Mouse (Mus musculus) liver, embryonic 11.5 days (tissue): ENCODE measurements around the gene Clic1. TPM values are rescaled to one million over a fixed set of nuclear protein-coding genes. Genes with fewer than 3 reads are reported as not detected.

Experiments
- ATAC-seq: fragments of 200-750 bp; cut with Nextera tagmentation; replicated peaks from 2 replicates; pipeline ENCODE4 v1.8.0; 2017; ENCODE audit warnings: moderate number of reproducible peaks, mild to moderate bottlenecking, moderate TSS enrichment, moderate library complexity; ENCODE audit not compliant: low FRiP score
- DNase-seq: peaks from one replicate; pipeline ENCODE4 v3.0.0-alpha.2; 2017; ENCODE audit warnings: low spot score
- H3K27ac ChIP-seq: fragments of 300-500 bp; sonication (generic); 2 replicates; pipeline ENCODE4 v1.5.1; 2014; ENCODE audit warnings: mild to moderate bottlenecking, low read depth, low read length, control low read depth
- H3K27me3 ChIP-seq: fragments of 300-500 bp; sonication (generic); replicated peaks from 2 replicates; pipeline ENCODE4 v1.6.1; 2014; ENCODE audit warnings: low read length, mixed read lengths; ENCODE audit not compliant: control insufficient read depth, insufficient read depth
- H3K36me3 ChIP-seq: fragments of 300-500 bp; sonication (generic); 2 replicates; pipeline ENCODE4 v1.6.1; 2014; ENCODE audit warnings: mild to moderate bottlenecking, low read length, moderate library complexity, mixed read lengths; ENCODE audit not compliant: control insufficient read depth, insufficient read depth
- H3K4me1 ChIP-seq: fragments of 300-500 bp; sonication (generic); replicated peaks from 2 replicates; pipeline ENCODE4 v1.6.1; 2014; ENCODE audit warnings: low read length, mixed read lengths; ENCODE audit not compliant: control insufficient read depth, insufficient read depth
- H3K4me2 ChIP-seq: fragments of 300-500 bp; sonication (generic); 2 replicates; pipeline ENCODE4 v1.6.1; 2014; ENCODE audit warnings: mild to moderate bottlenecking, control low read depth, moderate library complexity
- H3K4me3 ChIP-seq: fragments of 300-500 bp; sonication (generic); 2 replicates; pipeline ENCODE4 v1.5.1; 2014; ENCODE audit warnings: low read depth, low read length, control low read depth
- H3K9ac ChIP-seq: fragments of 300-500 bp; sonication (generic); 2 replicates; pipeline ENCODE4 v1.6.1; 2014; ENCODE audit warnings: low read depth, low read length, control low read depth
- H3K9me3 ChIP-seq: fragments of 300-500 bp; sonication (generic); 2 replicates; pipeline ENCODE4 v1.6.1; 2016; ENCODE audit warnings: low read length, inconsistent platforms, mixed read lengths; ENCODE audit not compliant: control insufficient read depth
- WGBS: fragments of 180-500 bp; shearing (Covaris S2); extraction: QIAGEN DNeasy Blood & Tissue Kit; methylation state at CpG from one replicate; pipeline ENCODE4 v1.1.7; 2014; 5-methylcytosine and 5-hydroxymethylcytosine counted together
- polyA plus RNA-seq: library from polyadenylated mRNA; unstranded; fragments of >200 nt; fragmentation: Nextera tagmentation; extraction: Ambion mirVana; gene quantifications from 2 replicates; pipeline ENCODE4 v1.2.1, GENCODE M21; 2014

The Clic1 gene
- 118 and 134 TPM in 2 replicates for polyA plus RNA-seq

DNA sequence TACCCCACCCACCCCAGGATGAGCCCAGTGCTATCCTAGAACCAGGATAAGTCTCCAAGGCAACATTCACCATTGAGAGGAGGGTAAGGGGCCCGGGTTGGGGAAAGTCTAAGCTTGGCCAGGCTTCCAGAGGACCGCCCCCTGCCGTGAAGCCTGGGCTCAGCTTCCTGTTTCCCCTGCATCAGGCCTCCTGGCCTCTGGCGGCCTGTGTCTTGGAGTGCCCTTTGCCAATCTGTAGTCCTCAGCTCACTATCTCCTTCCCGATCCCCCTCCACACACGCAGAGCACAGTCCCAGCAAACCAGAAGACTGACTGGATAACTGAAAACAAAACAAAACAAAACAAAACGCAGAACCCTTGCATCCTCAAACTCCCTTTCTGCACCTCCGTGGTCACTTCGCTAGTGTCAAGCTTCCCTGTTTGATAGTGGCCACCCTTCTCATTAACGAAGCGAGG, at the start of gene Clic1:
TSS of gene Clic1 (plus strand) at position 406 of the 456 bp plus-strand sequence.
- H3K36me3 ChIP-seq: peaks cover 19% of the 10 kb centered on the region
- peaks cover 55% of the 10 kb centered on the region for H3K4me1 ChIP-seq
- peak within 1 kb of the TSS; percentile 81 for H3K4me3 ChIP-seq
- ATAC-seq (peak; percentile 1; the same call in 1 of the 2 replicates), DNase-seq (peak; percentile 81)
- peak within 1 kb of the TSS; percentile 99 for H3K4me2 ChIP-seq
- H3K27me3 ChIP-seq: no peaks in the 10 kb centered on the region
- no peaks in the 10 kb centered on the region for H3K9me3 ChIP-seq
- H3K9ac ChIP-seq: peak within 1 kb of the TSS; percentile 86
- 3% methylated on average over 11 of the region's 11 CpGs for WGBS
- peak within 1 kb of the TSS; percentile 87 for H3K27ac ChIP-seq

DNA sequence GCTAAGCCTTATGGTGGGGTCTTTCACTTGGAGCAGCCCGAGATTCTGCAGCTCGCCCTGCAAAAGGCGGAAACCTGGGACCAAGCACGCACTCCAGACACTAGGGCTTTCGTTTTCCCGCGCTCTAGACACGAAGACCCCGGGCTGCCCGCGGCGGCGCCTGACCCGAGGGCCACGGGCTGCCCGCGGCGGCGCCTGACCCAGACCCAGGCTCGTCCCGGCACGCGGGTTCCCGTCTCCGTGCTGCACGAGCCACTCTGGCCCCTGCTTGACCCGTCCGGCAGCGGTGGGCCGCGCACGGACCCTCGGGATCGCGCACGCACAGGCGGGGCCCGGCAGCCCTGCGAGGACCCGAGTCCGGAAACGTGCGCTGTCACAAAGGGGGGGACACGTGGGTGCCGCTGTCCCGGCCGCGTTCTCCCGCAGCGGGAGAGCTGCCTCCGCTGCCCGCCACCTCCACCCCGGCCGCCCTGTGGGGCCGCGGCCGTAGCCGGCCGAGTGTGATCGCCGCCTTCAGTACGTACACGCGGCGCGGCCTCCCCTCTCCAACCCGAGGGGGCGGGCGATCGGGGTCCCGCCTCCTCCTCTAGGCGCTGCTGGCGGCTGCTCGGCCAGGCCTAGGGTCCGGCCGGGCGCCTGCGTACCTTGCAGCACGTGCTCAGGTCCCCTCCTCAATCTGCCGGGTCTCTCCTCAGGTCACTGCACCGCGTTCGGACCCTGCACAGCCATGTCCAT, 48.9 kb upstream of the Clic1 start, which contains the start of gene Vars:
TSS of gene Vars (plus strand) at position 271 of the 735 bp plus-strand sequence.
- Histone ChIP-seq H3K36me3 (peaks cover 48% of the 10 kb centered on the region), H3K4me2 (peak within 1 kb of the TSS; percentile 98), H3K4me1 (peaks cover 54% of the 10 kb centered on the region), H3K9me3 (no peaks in the 10 kb centered on the region), H3K27ac (peak within 1 kb of the TSS; percentile 99), H3K9ac (peak within 1 kb of the TSS; percentile 99), H3K4me3 (peak within 1 kb of the TSS; percentile 98), H3K27me3 (no peaks in the 10 kb centered on the region)
- ATAC-seq: peak; percentile 84
- peak; percentile 97 for DNase-seq
- under 1% methylated on average over 79 of the region's 83 CpGs for WGBS

DNA sequence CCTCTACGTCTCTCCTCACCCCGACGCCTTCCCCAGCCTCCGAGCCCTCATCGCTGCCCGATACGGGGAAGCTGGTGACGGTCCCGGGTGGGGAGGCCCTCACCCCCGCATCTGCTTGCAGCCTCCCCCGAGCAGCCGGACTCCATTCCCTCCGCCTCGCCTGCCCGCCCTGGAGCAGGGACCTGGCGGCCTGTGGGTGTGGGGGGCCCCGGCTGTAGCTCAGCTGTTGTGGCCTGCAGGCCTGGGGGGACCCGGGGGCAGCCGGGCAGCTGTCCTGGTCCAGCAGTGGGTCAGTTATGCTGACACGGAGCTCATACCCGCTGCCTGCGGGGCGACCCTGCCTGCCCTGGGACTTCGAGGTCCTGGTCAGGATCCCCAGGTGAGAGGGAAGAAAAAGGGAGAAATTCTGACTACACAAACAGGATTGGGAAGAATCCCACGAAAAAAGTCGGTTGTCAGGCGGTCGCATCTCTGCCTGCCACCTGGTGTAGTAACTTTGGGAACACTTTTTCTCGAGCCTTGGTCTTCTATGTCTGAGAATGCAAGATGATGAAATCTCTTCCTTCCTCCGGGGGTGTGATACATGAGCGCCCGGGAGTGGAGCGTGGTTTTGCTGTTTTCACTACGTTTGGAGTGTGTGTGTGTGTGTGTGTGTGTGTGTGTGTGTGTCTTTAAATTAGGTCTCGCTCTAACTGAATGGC, 48.2 kb upstream of the Clic1 start:
- peak; percentile 9 for ATAC-seq
- no peak for DNase-seq

DNA sequence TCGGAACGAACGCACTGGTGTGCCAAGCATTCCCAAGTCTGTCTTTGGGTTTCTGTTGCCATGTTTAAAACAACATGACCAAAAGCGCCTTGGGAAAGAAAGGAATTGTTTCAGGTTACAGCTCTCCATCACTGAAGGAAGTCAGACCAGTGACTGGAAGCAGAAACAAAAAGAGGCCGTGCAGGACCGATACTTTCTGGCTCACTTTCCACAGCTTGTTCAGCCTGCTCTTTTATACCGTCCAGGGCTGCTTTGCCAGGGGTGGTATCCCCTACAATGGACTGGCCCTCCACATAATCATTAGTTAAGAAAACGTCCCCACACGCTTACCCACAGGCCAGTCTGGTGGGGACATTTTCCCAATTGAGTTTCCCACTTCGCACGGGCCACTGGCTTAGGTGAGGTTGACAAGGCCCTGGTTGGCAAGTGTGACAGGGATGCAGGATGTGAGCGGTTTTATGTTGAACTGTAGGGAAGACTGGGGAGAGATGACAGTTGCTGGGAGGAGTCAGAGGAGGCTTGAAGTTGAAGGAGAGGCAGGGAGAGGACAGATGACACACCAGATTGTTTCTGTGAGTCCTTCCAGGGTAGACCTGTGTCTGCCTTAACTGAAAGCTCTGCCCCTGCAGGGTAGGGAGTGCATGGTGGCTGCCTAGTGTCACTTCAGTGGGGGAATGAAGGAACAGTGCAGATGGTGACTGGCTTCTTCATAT, 47.5 kb upstream of the Clic1 start:
- peak; percentile 16 for ATAC-seq

More for the DNA sequence above, 48.2 kb upstream of the Clic1 start:
- H3K27ac ChIP-seq: peak overlapping the region; percentile 99
- WGBS: under 1% methylated on average over 35 of the region's 35 CpGs
- H3K9ac ChIP-seq: peak overlapping the region; percentile 99
- no peaks in the 10 kb centered on the region for H3K27me3 ChIP-seq
- H3K4me2 ChIP-seq: peak overlapping the region; percentile 98
- H3K36me3 ChIP-seq: peaks cover 47% of the 10 kb centered on the region
- H3K4me3 ChIP-seq: peak overlapping the region; percentile 98
- no peaks in the 10 kb centered on the region for H3K9me3 ChIP-seq
- peaks cover 52% of the 10 kb centered on the region for H3K4me1 ChIP-seq

DNA sequence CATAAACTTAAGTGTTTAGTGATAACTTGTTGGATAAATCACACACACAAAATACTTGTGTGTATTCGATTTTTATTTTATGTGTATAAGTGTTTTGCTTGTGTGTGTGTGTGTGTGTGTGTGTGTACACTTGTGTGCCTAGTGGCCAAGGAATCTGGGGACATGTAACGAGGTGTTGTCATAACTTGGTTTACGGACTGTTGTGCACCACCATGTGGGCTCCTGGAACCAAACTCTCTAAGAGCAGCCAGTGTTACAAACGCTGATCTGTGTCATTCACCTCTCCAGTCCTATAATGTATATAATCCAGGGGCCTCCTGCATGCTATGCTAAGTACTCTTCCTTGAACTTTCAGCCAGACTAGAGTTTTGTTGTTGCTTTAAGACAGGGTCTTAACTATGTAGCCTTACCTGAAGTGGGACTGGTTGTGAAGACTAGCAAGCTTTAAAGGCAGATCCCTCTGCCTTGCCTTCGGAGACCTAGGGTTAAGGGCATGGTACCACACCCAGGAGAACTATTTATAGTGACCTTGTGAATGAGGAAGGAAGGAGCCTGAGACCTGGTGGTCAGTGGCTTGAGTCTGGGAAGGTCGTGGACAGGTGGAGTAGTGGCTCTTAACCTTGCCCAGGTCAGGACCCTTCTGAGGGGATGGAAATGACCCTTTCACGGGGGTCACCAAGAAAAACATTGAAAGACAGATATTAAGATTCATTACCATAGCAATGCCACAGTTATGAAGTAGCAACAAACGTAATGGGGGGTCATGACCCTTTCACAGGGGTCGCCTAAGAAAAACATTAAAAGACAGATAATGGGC, 46.5 kb upstream of the Clic1 start:
- DNase-seq (no peak), ATAC-seq (no peak)
- H3K36me3 ChIP-seq: peaks cover 53% of the 10 kb centered on the region
- 52% methylated on average over 9 of the region's 9 CpGs for WGBS
- peaks cover 36% of the 10 kb centered on the region for H3K4me1 ChIP-seq
- H3K27me3 ChIP-seq: no peaks in the 10 kb centered on the region
- peak overlapping the region; percentile 98 for H3K4me3 ChIP-seq
- peak overlapping the region; percentile 99 for H3K9ac ChIP-seq
- H3K27ac ChIP-seq: peak overlapping the region; percentile 99
- H3K9me3 ChIP-seq: no peaks in the 10 kb centered on the region
- H3K4me2 ChIP-seq: peak overlapping the region; percentile 98

More for the DNA sequence above, 47.5 kb upstream of the Clic1 start:
- peaks cover 50% of the 10 kb centered on the region for H3K36me3 ChIP-seq
- peak overlapping the region; percentile 98 for H3K4me2 ChIP-seq
- H3K4me3 ChIP-seq: peak overlapping the region; percentile 98
- no peak for DNase-seq
- H3K9ac ChIP-seq: peak overlapping the region; percentile 99
- 6% methylated on average over 12 of the region's 12 CpGs for WGBS
- peak overlapping the region; percentile 99 for H3K27ac ChIP-seq
- no peaks in the 10 kb centered on the region for H3K27me3 ChIP-seq
- peaks cover 45% of the 10 kb centered on the region for H3K4me1 ChIP-seq
- no peaks in the 10 kb centered on the region for H3K9me3 ChIP-seq

DNA sequence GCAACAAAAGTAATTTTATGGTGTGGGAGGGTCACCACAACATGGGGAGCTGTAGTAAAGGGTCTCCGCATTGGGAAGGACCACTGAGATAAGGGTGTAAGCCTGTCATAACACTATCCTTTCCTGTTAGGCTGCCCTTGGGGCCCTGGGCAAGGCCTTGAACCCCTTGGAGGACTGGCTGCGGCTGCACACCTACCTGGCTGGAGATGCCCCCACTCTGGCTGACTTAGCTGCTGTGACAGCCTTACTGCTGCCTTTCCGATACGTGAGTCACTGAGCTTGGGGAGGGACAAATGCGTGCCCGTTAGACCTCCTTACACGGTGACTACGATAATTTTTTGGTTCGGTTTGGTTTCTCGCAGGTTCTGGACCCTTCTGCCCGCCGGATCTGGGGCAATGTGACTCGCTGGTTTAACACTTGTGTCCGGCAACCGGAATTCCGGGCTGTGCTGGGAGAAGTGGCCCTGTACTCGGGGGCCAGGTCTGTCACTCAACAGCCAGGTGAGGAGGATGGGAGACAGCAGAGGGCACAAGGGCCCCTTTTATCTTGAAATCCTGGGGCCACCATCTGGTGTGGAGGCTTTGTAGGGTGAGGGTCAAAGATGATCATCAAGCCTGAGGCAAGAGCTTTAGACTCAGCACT, 45.6 kb upstream of the Clic1 start:
- Histone ChIP-seq H3K9me3 (no peaks in the 10 kb centered on the region), H3K4me3 (peak overlapping the region; percentile 3), H3K4me1 (peaks cover 27% of the 10 kb centered on the region), H3K27me3 (no peaks in the 10 kb centered on the region), H3K9ac (peak overlapping the region; percentile 10), H3K4me2 (peak overlapping the region; percentile 98), H3K36me3 (peaks cover 49% of the 10 kb centered on the region), H3K27ac (no peak overlapping the region)
- no peak for DNase-seq
- no peak for ATAC-seq
- WGBS: 90% methylated on average over 17 of the region's 17 CpGs

DNA sequence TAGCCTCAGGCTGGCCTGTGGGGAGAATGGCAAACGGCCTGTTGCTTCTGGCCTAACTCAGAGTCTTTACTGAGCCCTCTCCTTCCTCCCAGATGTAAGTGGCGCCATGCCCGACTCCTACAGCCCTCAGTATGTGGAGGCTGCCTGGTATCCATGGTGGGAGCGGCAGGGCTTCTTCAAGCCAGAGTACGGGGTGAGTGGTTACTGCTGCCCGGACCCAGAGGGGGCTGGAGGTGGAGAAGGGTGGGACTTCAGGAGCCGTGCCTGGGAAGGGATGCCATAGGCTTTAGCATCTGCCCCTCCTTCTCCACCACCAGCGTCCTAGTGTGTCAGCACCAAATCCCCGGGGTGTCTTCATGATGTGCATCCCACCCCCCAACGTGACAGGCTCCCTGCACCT, 44.6 kb upstream of the Clic1 start:
- Histone ChIP-seq H3K4me1 (peaks cover 26% of the 10 kb centered on the region), H3K27ac (no peak overlapping the region), H3K4me2 (no peak overlapping the region), H3K4me3 (0 out of 2 replicates have a peak overlapping the region, but pooled peaks have one; percentile 1), H3K9me3 (no peaks in the 10 kb centered on the region), H3K36me3 (peaks cover 53% of the 10 kb centered on the region), H3K9ac (no peak overlapping the region), H3K27me3 (no peaks in the 10 kb centered on the region)
- DNase-seq (no peak), ATAC-seq (no peak)
- 93% methylated on average over 10 of the region's 10 CpGs for WGBS
